Mouse (Mus musculus) neural tube, embryonic 13.5 days (tissue): ENCODE measurements around the gene Ror2. TPM values are rescaled to one million over a fixed set of nuclear protein-coding genes. Genes with fewer than 3 reads are reported as not detected.

ENCODE experiments used
- ATAC-seq: fragments of 200-750 bp; cut with Nextera tagmentation; 2 replicates; pipeline ENCODE4 v1.8.0; 2017; ENCODE audit warnings: low read depth, mild to moderate bottlenecking, moderate TSS enrichment, moderate library complexity
- H3K27ac ChIP-seq: fragments of 300-500 bp; sonication (generic); replicated peaks from 2 replicates; pipeline ENCODE4 v1.5.1; 2015; ENCODE audit warnings: moderate library complexity, mild to moderate bottlenecking, inconsistent platforms
- H3K27me3 ChIP-seq: fragments of 300-500 bp; sonication (generic); 2 replicates; pipeline ENCODE4 v1.6.1; 2015; ENCODE audit warnings: mild to moderate bottlenecking, inconsistent platforms
- H3K36me3 ChIP-seq: fragments of 300-500 bp; sonication (generic); 2 replicates; pipeline ENCODE4 v1.6.1; 2015; ENCODE audit warnings: mild to moderate bottlenecking, inconsistent platforms
- H3K4me1 ChIP-seq: fragments of 300-500 bp; sonication (generic); replicated peaks from 2 replicates; pipeline ENCODE4 v1.6.1; 2015; ENCODE audit warnings: inconsistent platforms
- H3K4me2 ChIP-seq: fragments of 300-500 bp; sonication (generic); 2 replicates; pipeline ENCODE4 v1.6.1; 2015; ENCODE audit warnings: inconsistent platforms, mild to moderate bottlenecking, moderate library complexity
- H3K4me3 ChIP-seq: fragments of 300-500 bp; sonication (generic); 2 replicates; pipeline ENCODE4 v1.5.1; 2015; ENCODE audit warnings: mild to moderate bottlenecking, inconsistent platforms
- H3K9ac ChIP-seq: fragments of 300-500 bp; sonication (generic); 2 replicates; pipeline ENCODE4 v1.6.1; 2015; ENCODE audit warnings: moderate library complexity, mild to moderate bottlenecking, inconsistent platforms
- H3K9me3 ChIP-seq: fragments of 300-500 bp; sonication (generic); 2 replicates; pipeline ENCODE4 v1.6.1; 2016; ENCODE audit warnings: inconsistent platforms
- WGBS: fragments of 180-500 bp; shearing (Covaris S2); methylation state at CpG from one replicate; pipeline ENCODE4 v1.1.7; 2015; 5-methylcytosine and 5-hydroxymethylcytosine counted together
- polyA plus RNA-seq: library from polyadenylated mRNA; unstranded; fragments of >200 nt; fragmentation: Nextera tagmentation; extraction: Ambion mirVana; gene quantifications from 2 replicates; pipeline ENCODE4 v1.2.1, GENCODE M21; 2015

Gene Ror2
- polyA plus RNA-seq, 1 experiment from 2014 or later = 5.3 TPM

DNA sequence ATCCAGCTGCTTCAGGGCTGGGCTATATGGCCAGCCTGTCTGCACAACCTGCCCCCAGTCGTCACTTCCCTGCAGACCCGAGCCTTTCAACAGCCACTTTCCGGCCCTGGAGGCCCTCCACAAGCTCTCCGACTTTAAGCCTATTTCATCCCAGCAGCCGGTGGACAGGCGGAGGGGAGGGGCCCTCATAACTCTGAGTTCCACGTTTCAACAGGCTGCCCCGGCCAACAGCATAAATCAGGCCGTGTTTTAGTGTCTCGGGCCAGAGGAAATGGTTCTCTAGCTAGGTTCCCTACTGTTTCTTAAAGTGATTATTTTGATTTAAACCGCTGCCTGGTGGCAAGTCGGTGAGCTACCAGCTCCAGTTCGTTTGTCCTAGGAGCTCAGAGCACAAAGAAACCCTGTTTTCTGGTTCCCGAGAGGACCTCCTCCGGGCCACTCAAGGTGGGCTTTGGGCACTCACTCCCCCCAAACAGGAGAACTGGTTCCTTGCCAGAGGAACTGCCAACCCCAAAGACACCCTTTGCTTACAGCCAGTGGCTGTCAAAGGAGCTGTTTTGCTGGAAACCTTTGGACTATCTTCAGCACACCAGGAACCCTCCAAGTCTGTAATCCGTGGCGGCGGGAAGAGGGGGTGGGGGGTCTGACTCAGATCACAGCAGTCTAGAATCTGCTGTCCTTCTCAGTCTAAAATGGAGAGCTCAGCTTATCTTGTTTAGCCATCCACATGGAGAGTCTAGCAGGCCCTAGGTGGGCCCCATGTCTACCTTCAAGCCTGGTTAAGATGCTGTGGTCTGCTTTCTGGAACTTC is 84.1 kb downstream of the Ror2 start:
- peak; percentile 80 for ATAC-seq
- no peaks in the 10 kb centered on the region for H3K36me3 ChIP-seq
- peak overlapping the region; percentile 62 for H3K27ac ChIP-seq
- H3K27me3 ChIP-seq = peaks cover 24% of the 10 kb centered on the region
- peak overlapping the region; percentile 29 for H3K4me2 ChIP-seq
- peaks cover 38% of the 10 kb centered on the region for H3K4me1 ChIP-seq
- WGBS = 3% methylated on average over 18 of the region's 18 CpGs
- H3K9ac ChIP-seq = no peak overlapping the region; the same call in 1 of the 2 replicates
- H3K4me3 ChIP-seq = no peak overlapping the region
- H3K9me3 ChIP-seq = no peaks in the 10 kb centered on the region

DNA sequence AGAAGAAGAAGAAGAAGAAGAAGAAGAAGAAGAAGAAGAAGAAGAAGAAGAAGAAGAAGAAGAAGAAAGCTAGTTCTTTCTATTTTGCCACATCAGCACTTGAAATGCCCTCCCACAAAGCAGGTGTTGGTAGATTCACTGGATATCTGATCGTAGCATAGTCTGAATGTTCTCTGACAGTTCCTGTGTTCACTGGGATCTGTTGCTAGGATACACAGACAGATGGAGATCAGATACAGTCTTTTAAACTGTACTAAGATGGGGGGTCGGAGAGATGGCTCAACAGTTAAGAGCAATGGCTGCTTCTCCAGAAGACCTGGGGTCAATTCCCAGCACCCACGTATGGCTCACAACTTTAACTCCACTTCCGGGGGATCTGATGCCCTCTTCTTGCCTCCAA is 85.8 kb downstream of the Ror2 start:
- Histone ChIP-seq H3K36me3 (no peaks in the 10 kb centered on the region), H3K27ac (no peak overlapping the region), H3K4me2 (no peak overlapping the region), H3K9me3 (no peaks in the 10 kb centered on the region), H3K4me3 (no peak overlapping the region), H3K27me3 (peaks cover 24% of the 10 kb centered on the region), H3K4me1 (peaks cover 35% of the 10 kb centered on the region), H3K9ac (no peak overlapping the region)
- WGBS = 78% methylated on average over 4 of the region's 4 CpGs
- no peak for ATAC-seq

DNA sequence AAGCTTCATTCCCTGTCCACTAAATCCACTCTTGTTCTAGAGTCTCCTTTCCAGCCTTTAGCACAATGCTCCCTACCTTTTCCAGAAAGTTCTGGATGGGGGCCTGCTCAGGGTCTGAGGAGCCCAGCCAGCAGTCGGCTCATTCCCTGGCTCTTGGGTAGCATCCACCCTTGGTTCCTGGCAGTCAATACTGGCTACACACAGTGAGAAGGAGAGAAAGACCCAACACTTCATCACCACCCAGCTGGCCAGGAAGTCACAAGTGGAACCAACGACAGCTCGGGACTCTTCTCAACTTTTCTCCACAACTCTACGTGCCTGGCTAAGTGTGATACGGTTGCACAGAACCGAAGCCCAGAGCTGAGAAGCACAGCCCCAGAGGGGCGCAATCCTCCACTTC is 86.7 kb downstream of the Ror2 start:
- no peak overlapping the region for H3K27ac ChIP-seq
- H3K27me3 ChIP-seq = peaks cover 22% of the 10 kb centered on the region
- H3K36me3 ChIP-seq = no peaks in the 10 kb centered on the region
- WGBS = 91% methylated on average over 7 of the region's 7 CpGs
- no peaks in the 10 kb centered on the region for H3K9me3 ChIP-seq
- H3K4me1 ChIP-seq = peaks cover 36% of the 10 kb centered on the region
- no peak for ATAC-seq
- no peak overlapping the region for H3K4me2 ChIP-seq
- H3K9ac ChIP-seq = no peak overlapping the region
- no peak overlapping the region for H3K4me3 ChIP-seq

DNA sequence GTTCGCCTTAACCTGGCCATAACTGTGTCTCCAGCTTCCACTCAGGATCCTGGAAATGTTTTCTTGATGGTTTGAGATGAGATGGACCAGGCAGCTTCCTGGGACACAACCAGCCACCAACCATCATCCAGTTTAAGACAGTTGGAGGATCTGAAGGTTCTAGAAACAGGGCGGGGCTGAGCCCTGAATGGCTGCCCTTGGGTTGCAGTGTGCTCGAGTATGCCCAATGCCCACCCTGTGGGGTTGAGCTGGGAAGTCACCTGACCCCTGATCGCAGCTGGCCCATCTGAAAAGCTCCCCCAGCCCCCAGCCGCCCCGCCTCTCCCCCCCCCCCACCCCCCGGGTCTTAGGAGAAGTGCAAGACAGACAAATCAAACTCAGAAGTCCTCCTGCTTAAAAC is 89.2 kb downstream of the Ror2 start:
- no peaks in the 10 kb centered on the region for H3K36me3 ChIP-seq
- H3K4me1 ChIP-seq = peaks cover 36% of the 10 kb centered on the region
- H3K4me3 ChIP-seq = no peak overlapping the region
- no peaks in the 10 kb centered on the region for H3K9me3 ChIP-seq
- ATAC-seq = no peak
- no peak overlapping the region for H3K4me2 ChIP-seq
- WGBS = 61% methylated on average over 7 of the region's 7 CpGs
- H3K27ac ChIP-seq = no peak overlapping the region
- H3K27me3 ChIP-seq = peaks cover 14% of the 10 kb centered on the region; the same call in 1 of the 2 replicates
- no peak overlapping the region for H3K9ac ChIP-seq

DNA sequence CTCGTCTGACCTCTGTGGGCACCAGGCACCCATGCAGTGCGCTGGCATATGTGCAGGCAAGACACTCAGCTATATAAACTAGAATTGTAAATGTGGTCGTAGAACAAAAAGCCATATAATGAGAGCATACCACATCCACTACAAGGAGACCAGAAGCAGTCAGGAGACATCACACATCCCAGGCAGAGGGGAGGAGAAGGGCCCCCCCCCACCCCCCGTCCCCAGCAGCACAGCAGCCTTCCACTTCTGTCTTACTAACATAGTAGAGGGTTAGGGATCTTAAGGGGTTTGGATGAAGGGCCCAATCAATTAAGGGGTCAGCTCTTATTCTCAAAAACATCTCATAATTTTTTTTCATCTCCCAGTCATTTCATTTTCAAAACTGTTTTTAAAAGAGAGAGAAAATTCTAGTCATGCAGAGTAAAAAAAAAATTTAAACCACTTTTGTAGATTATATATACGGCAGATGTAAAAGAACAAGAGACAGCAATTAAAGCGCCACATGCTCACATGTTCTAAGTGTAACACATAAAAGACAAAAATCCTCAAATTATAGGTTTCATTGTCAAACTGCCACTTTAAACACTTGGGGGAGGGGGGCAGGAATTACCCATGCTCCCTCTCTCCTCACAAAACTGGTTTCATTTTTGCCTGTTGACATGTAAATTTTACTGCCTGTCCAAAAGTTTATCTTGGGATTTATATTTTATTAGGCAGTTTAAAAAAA is 89.8 kb downstream of the Ror2 start:
- no peak overlapping the region for H3K4me2 ChIP-seq
- no peaks in the 10 kb centered on the region for H3K36me3 ChIP-seq
- no peaks in the 10 kb centered on the region for H3K9me3 ChIP-seq
- H3K9ac ChIP-seq = no peak overlapping the region
- ATAC-seq = no peak
- H3K27me3 ChIP-seq = peaks cover 14% of the 10 kb centered on the region; the same call in 1 of the 2 replicates
- 82% methylated on average over 6 of the region's 6 CpGs for WGBS
- H3K4me1 ChIP-seq = peaks cover 30% of the 10 kb centered on the region
- no peak overlapping the region for H3K27ac ChIP-seq
- no peak overlapping the region for H3K4me3 ChIP-seq

DNA sequence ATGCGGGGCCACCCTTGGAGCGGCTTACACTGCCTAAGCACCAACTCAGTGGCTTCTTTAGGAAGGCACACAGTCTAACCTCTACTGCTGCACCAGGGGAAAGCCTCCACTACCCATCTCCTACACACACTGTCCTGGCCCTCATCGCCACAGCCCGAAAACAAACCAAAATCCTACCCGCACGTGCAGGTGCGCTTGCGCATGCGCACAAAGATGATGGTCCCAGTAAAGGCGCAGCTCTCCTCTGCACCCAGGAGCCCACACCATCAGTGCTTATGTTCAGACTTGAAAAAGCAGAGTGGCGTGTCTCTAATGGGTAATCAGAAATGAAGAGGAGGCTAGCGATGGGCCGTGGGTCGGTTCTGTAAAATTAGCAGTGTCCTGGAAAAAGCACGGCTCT is 91.6 kb downstream of the Ror2 start:
- Histone ChIP-seq H3K27me3 (peaks cover 9% of the 10 kb centered on the region; the same call in 1 of the 2 replicates), H3K4me1 (peaks cover 27% of the 10 kb centered on the region), H3K36me3 (no peaks in the 10 kb centered on the region), H3K4me2 (no peak overlapping the region), H3K4me3 (no peak overlapping the region), H3K9me3 (no peaks in the 10 kb centered on the region), H3K9ac (no peak overlapping the region), H3K27ac (no peak overlapping the region)
- no peak for ATAC-seq
- WGBS = 81% methylated on average over 15 of the region's 15 CpGs

DNA sequence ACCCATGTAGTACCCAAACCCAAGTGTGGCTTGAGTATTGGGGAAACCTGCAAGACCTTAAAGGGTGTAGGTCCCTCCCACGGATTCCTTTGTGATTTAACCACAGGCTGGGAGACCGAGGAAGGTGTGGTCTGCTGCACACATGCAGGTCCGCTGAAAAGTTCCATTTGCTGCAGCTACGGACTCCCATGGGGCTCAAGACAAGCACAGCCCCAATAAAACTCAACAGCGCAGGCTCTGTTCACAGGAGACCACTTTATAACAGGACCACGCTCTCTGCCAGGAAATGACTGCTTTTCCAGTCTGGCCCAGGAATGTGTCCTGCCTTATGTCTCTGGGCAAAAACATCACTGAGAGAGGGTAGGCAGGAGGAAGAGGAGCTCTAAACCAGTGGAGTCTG is 92.2 kb downstream of the Ror2 start:
- H3K9ac ChIP-seq = no peak overlapping the region
- no peak overlapping the region for H3K4me2 ChIP-seq
- H3K36me3 ChIP-seq = no peaks in the 10 kb centered on the region
- H3K27ac ChIP-seq = no peak overlapping the region
- no peak for ATAC-seq
- no peaks in the 10 kb centered on the region for H3K9me3 ChIP-seq
- peaks cover 27% of the 10 kb centered on the region for H3K4me1 ChIP-seq
- peaks cover 4% of the 10 kb centered on the region; the same call in 1 of the 2 replicates for H3K27me3 ChIP-seq
- no peak overlapping the region for H3K4me3 ChIP-seq
- WGBS = 25% methylated on average over 6 of the region's 6 CpGs

DNA sequence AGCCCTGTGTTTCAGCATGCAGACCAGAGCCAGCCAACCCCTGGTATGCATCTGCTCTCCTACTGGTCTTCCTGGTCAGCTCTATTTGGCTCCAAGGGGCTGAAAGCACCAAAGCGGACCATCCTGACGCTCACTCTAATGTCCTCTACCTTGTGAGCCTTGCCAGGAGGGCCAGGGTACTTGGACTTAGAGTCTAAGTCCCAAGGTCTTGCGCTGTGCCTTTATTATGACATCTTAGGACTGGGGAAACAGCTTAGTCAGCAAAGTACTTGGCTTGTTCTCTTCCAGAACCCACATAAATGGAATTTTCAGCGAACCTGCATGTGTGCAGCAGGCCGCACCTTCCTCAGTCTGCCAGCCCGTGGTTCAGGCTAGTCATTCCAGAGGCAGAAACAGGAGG is 93.6 kb downstream of the Ror2 start:
- Histone ChIP-seq H3K4me3 (no peak overlapping the region), H3K4me2 (no peak overlapping the region), H3K36me3 (no peaks in the 10 kb centered on the region), H3K9ac (no peak overlapping the region), H3K4me1 (peaks cover 27% of the 10 kb centered on the region), H3K9me3 (no peaks in the 10 kb centered on the region), H3K27me3 (no peaks in the 10 kb centered on the region), H3K27ac (no peak overlapping the region)
- WGBS = 84% methylated on average over 6 of the region's 6 CpGs
- no peak for ATAC-seq

DNA sequence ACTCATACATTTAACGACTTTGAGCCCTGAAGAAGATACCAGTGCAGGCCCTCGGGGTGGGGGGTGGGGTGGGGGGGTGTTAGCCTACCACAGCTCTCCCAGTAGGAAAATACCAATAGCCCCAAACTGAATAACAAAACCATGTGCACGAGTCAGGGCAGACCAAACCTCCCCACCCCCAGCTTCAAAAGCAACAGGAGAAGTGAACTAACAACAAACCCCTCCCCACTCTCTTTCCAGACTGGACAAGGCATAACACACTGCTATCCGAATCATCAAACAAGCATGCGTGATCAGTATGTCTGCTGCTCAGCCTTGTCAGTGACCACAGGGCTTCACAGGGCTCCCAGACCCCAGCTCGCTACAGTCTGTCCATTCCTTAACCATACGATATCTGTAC is 94.3 kb downstream of the Ror2 start:
- Histone ChIP-seq H3K36me3 (no peaks in the 10 kb centered on the region), H3K27ac (no peak overlapping the region), H3K9ac (no peak overlapping the region), H3K27me3 (no peaks in the 10 kb centered on the region), H3K4me1 (peaks cover 23% of the 10 kb centered on the region), H3K4me2 (no peak overlapping the region), H3K4me3 (no peak overlapping the region), H3K9me3 (no peaks in the 10 kb centered on the region)
- 76% methylated on average over 7 of the region's 7 CpGs for WGBS
- ATAC-seq = no peak

DNA sequence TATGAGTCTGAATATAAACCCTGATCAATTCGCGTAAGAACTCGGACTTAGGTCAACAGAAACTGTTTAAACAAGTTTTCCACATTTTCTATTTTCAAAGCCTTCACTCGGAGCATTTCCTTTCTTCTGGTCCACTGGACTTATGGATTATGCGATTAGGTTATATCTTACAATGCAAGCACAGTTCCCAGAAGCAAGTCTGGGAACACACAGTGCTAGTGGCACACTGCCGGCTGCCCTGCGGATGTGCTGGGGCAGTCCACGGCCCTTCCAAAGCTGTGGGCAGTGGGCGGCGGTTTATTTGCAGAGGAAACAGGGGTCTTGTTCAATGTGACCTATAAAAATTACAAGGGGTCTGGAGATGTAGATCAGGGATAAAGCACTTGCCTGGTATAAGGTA is 97.0 kb downstream of the Ror2 start:
- Histone ChIP-seq H3K27me3 (no peaks in the 10 kb centered on the region), H3K4me1 (peaks cover 13% of the 10 kb centered on the region), H3K27ac (no peak overlapping the region), H3K9ac (no peak overlapping the region), H3K36me3 (no peaks in the 10 kb centered on the region), H3K9me3 (no peaks in the 10 kb centered on the region), H3K4me2 (no peak overlapping the region), H3K4me3 (no peak overlapping the region)
- WGBS = 74% methylated on average over 10 of the region's 10 CpGs
- no peak for ATAC-seq

DNA sequence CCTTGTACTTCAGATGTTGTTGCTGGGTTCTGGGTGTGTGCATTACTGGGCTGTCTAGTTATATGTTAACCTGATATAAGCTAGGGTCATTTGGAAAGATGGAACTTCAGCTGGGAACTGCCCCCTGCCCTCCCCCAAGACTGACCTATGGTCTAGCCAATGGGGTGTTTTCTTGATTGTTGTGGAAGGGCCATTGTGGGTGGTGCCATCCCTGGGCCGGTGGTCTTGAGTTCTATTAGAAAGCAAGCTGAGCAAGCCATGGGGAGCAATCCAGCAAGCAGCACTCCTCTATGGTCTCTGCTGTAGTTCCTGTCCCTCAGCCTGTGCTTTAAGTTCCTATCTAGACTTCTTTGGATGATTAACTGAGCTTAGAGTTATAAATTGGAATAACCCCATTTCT is 101.1 kb downstream of the Ror2 start:
- no peak overlapping the region for H3K27ac ChIP-seq
- no peaks in the 10 kb centered on the region for H3K27me3 ChIP-seq
- no peak overlapping the region for H3K9ac ChIP-seq
- peaks cover 18% of the 10 kb centered on the region for H3K4me1 ChIP-seq
- WGBS = 82% methylated on average over 1 of the region's 1 CpGs
- H3K36me3 ChIP-seq = no peaks in the 10 kb centered on the region
- H3K4me3 ChIP-seq = no peak overlapping the region
- H3K4me2 ChIP-seq = no peak overlapping the region
- H3K9me3 ChIP-seq = no peaks in the 10 kb centered on the region
- no peak for ATAC-seq

DNA sequence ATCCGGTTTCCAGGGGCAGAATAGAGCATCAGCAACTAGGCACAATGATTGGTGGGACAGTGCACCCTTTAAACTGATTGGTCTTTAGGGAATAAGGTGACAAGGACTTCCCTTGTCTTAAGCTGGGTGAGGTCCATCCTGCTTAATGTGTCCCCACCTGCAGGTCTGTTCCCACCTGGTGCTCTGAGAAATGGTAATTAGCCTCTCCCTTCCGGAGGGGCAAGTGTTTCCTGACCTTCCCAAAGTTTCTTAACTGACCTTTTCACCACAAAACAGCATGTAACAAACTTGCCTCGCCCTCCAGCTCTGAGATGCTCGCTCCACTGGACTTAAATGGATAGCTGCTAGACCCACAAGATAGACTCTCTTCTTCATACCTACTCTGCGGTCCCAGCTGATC is 101.8 kb downstream of the Ror2 start:
- Histone ChIP-seq H3K4me2 (no peak overlapping the region), H3K9ac (no peak overlapping the region), H3K36me3 (no peaks in the 10 kb centered on the region), H3K27ac (no peak overlapping the region), H3K4me1 (peaks cover 20% of the 10 kb centered on the region), H3K27me3 (no peaks in the 10 kb centered on the region), H3K4me3 (no peak overlapping the region), H3K9me3 (no peaks in the 10 kb centered on the region)
- 65% methylated on average over 5 of the region's 5 CpGs for WGBS
- ATAC-seq = no peak
